ENCODE assay signal across 18 mouse cellular contexts in the genomic region with DNA sequence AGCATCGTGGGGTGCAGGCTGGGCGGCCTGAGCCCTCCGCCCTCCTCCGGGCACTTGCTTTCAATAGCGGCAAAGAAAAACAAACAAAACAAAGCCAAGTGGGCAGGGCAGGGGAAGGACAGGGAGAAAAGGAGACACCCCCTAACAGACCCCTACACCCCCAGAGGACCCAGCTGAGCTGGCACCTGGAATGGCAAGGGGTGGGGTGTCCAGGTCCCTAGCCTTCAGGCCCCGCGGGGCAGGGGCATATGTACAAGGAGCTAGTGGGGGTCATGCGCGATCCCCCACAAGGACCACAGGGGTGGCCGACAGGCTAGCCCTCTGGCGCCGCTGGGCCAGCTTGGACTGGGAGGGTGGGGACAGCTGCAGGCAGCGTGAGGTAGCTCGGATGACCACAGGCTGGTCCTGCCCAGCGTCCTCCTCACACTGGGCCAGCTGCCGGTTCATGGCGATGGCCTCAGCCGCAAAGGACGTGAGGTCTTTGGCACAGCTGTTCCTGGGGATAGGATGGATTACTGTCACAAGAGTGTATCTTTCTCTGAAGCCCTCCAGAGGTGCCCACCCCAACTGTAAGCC. TPM values are rescaled to one million over a fixed set of nuclear protein-coding genes. Genes with fewer than 3 reads are reported as not detected.
DNase-seq lines count a peak whose midpoint lies in the region; ATAC-seq and TF ChIP-seq lines count a peak whose summit lies in the region.
"Had no signal": no experiment of that assay in that cellular context is flagged by ENCODE, and none has a peak within 500 bp of the region (broad histone marks: within the 10 kb centered on the region; RNA-seq: fewer than 3 reads in every experiment).

No protein-coding gene starts in this region.

- no peak overlapping the region for H3K4me3 ChIP-seq in heart, embryonic 15.5 days
- no peak overlapping the region for H3K4me3 ChIP-seq in C2C12 (ENCODE audit: insufficient read depth, poor library complexity, severe bottlenecking)
- no peak overlapping the region for H3K4me3 ChIP-seq in brown adipose tissue, adult 24 weeks (ENCODE audit: insufficient read depth, low read depth, low read length)
- no peak overlapping the region for H3K4me3 ChIP-seq in limb, embryonic 10.5 days
- H3K4me3 ChIP-seq in neural tube, embryonic 15.5 days (replicated peaks) = no peak overlapping the region
- H3K4me3 ChIP-seq: kidney, embryonic 15.5 days; layer of hippocampus, adult 2 months; left cerebral cortex, adult 2 months; limb, embryonic 13.5 days; midbrain, embryonic 12.5 days had no signal

- no peak for DNase-seq in heart, adult 8-10 months (ENCODE audit: low spot score)
- no peak for DNase-seq in limb, embryonic 10.5 days (ENCODE audit: low spot score)
- no peak for DNase-seq in frontal cortex, postnatal 14 days (ENCODE audit: low spot score in 2 of 2)
- no peak for DNase-seq in frontal cortex, postnatal 36 days (ENCODE audit: low spot score in 2 of 2)
- DNase-seq: adrenal gland, postnatal 10 days; heart, postnatal 14 days; lung, postnatal 10 days; thymus, postnatal 25 days had no signal

- H3K9me3 ChIP-seq in heart, embryonic 15.5 days (replicated peaks) = no peaks in the 10 kb centered on the region
- no peaks in the 10 kb centered on the region for H3K9me3 ChIP-seq in limb, embryonic 10.5 days (replicated peaks)
- no peaks in the 10 kb centered on the region for H3K9me3 ChIP-seq in neural tube, embryonic 15.5 days (replicated peaks)
- H3K9me3 ChIP-seq: kidney, embryonic 15.5 days; limb, embryonic 13.5 days; midbrain, embryonic 12.5 days had no signal

- H3K27ac ChIP-seq in heart, embryonic 15.5 days = peak overlapping the region; percentile 95
- H3K27ac ChIP-seq in brown adipose tissue, adult 24 weeks (replicated peaks; ENCODE audit: low read depth, low read length) = 0 out of 2 replicates have a peak overlapping the region, but pooled peaks have one; percentile 4
- peak overlapping the region; percentile 27; the same call in 1 of the 2 replicates for H3K27ac ChIP-seq in limb, embryonic 10.5 days
- no peak overlapping the region for H3K27ac ChIP-seq in neural tube, embryonic 15.5 days (replicated peaks)
- H3K27ac ChIP-seq: left cerebral cortex, adult 2 months; midbrain, embryonic 12.5 days had no signal

- peaks cover 56% of the 10 kb centered on the region for H3K36me3 ChIP-seq in heart, embryonic 15.5 days
- H3K36me3 ChIP-seq in C2C12 (ENCODE audit: control insufficient read depth, insufficient read depth) = peaks cover 57% of the 10 kb centered on the region
- peaks cover 67% of the 10 kb centered on the region for H3K36me3 ChIP-seq in limb, embryonic 10.5 days
- H3K36me3 ChIP-seq in neural tube, embryonic 15.5 days = peaks cover 66% of the 10 kb centered on the region

- 0 out of 2 replicates have a peak overlapping the region, but pooled peaks have one; percentile 13 for H3K9ac ChIP-seq in heart, embryonic 15.5 days
- H3K9ac ChIP-seq in neural tube, embryonic 15.5 days (replicated peaks) = no peak overlapping the region
- H3K9ac ChIP-seq: kidney, embryonic 15.5 days; midbrain, embryonic 12.5 days had no signal

- H3ac ChIP-seq in C2C12 (ENCODE audit: control insufficient read depth, insufficient read length, low read depth) = no peak overlapping the region

- H3K4me2 ChIP-seq in heart, embryonic 15.5 days = no peak overlapping the region
- H3K4me2 ChIP-seq in neural tube, embryonic 15.5 days = no peak overlapping the region
- H3K4me2 ChIP-seq: kidney, embryonic 15.5 days; limb, embryonic 13.5 days; midbrain, embryonic 12.5 days had no signal

- no peak for TF ChIP-seq CTCF in C2C12 (IDR thresholded peaks at IDR 0.05; ENCODE audit: control insufficient read depth, insufficient read depth, insufficient read length)

- H3K27me3 ChIP-seq in heart, embryonic 15.5 days = no peaks in the 10 kb centered on the region
- H3K27me3 ChIP-seq in C2C12 (ENCODE audit: control insufficient read depth, insufficient read depth, insufficient read length) = no peaks in the 10 kb centered on the region
- no peaks in the 10 kb centered on the region for H3K27me3 ChIP-seq in limb, embryonic 10.5 days (ENCODE audit: low read depth, poor library complexity, severe bottlenecking)
- no peaks in the 10 kb centered on the region for H3K27me3 ChIP-seq in neural tube, embryonic 15.5 days (replicated peaks)
- H3K27me3 ChIP-seq: kidney, embryonic 15.5 days; limb, embryonic 13.5 days; midbrain, embryonic 12.5 days had no signal

- peaks cover 57% of the 10 kb centered on the region for H3K4me1 ChIP-seq in heart, embryonic 15.5 days (replicated peaks)
- peaks cover 40% of the 10 kb centered on the region for H3K4me1 ChIP-seq in brown adipose tissue, adult 24 weeks (ENCODE audit: control insufficient read depth, insufficient read depth, insufficient read length, low read length)
- H3K4me1 ChIP-seq in limb, embryonic 10.5 days = peaks cover 50% of the 10 kb centered on the region
- peaks cover 35% of the 10 kb centered on the region for H3K4me1 ChIP-seq in neural tube, embryonic 15.5 days

- peaks cover 2% of the 10 kb centered on the region for H3K79me3 ChIP-seq in C2C12 (ENCODE audit: low read depth)

- WGBS in heart, embryonic 15.5 days = 77% methylated on average over 19 of the region's 19 CpGs
- WGBS in limb, embryonic 10.5 days = 87% methylated on average over 19 of the region's 19 CpGs
- 86% methylated on average over 19 of the region's 19 CpGs for WGBS in neural tube, embryonic 15.5 days

- peaks cover 10% of the 10 kb centered on the region for H3K79me2 ChIP-seq in C2C12 (ENCODE audit: control insufficient read depth, insufficient read depth)

- no peak for ATAC-seq in heart, embryonic 15.5 days (replicated peaks; ENCODE audit: insufficient number of reproducible peaks, insufficient read depth, low FRiP score, low read depth)
- ATAC-seq in neural tube, embryonic 15.5 days (ENCODE audit: low FRiP score) = no peak
- ATAC-seq: CD4-positive, CD25-positive, alpha-beta regulatory T cell, adult 4 months had no signal

TF ChIP-seq in C2C12, 6 proteins besides CTCF, POLR2A, EP300 and RAD21:
- TF ChIP-seq MAX (IDR thresholded peaks at IDR 0.05) (no peak), MYOD1 (IDR thresholded peaks at IDR 0.05; ENCODE audit: control insufficient read depth, insufficient read length, low read depth) (peak; percentile 50)

RNA-seq across cellular contexts. Expression of gene Btbd2, which starts 10.1 kb away (rescaled TPM):
- 45.4 and 64.8 TPM in 2 replicates for polyA plus RNA-seq in heart, embryonic 15.5 days (2015; fragmentation: Nextera tagmentation; extraction: Ambion mirVana)
- total RNA-seq in heart, adult 8-10 months (2022) = 10 to 100 TPM; 44.0 to 52.5 (median 48.5) TPM
- polyA plus RNA-seq in C2C12 (2012; fragmentation: generic; extraction: Trizol) = 53.8 TPM
- polyA plus RNA-seq in brown adipose tissue, adult 24 weeks (2012; ENCODE audit: insufficient read depth, insufficient read length, missing spikeins) = 20.6 and 33.9 TPM in 2 replicates
- polyA plus RNA-seq in limb, embryonic 10.5 days (2016; fragmentation: Nextera tagmentation; extraction: Ambion mirVana) = 84.9 and 98.6 TPM in 2 replicates
- 91.9 and 92.1 TPM in 2 replicates for polyA plus RNA-seq in neural tube, embryonic 15.5 days (2015; fragmentation: Nextera tagmentation; extraction: Ambion mirVana)

RNA-seq across cellular contexts. Expression of gene Mknk2, which starts 11.0 kb away (rescaled TPM):
- polyA plus RNA-seq in heart, embryonic 15.5 days (2015; fragmentation: Nextera tagmentation; extraction: Ambion mirVana) = 70.8 and 99.5 TPM in 2 replicates
- total RNA-seq in heart, adult 8-10 months (2022) = 100 to 1,000 TPM; 197 to 243 (median 216) TPM
- polyA plus RNA-seq in C2C12 (2012; fragmentation: generic; extraction: Trizol) = 61.4 TPM
- 313 and 519 TPM in 2 replicates for polyA plus RNA-seq in brown adipose tissue, adult 24 weeks (2012; ENCODE audit: insufficient read depth, insufficient read length, missing spikeins)
- polyA plus RNA-seq in limb, embryonic 10.5 days (2016; fragmentation: Nextera tagmentation; extraction: Ambion mirVana) = 137 and 153 TPM in 2 replicates
- 56.2 and 70.3 TPM in 2 replicates for polyA plus RNA-seq in neural tube, embryonic 15.5 days (2015; fragmentation: Nextera tagmentation; extraction: Ambion mirVana)

RNA-seq across cellular contexts. Expression of gene Mob3a, which starts 34.9 kb away (rescaled TPM):
- 22.1 and 33.6 TPM in 2 replicates for polyA plus RNA-seq in heart, embryonic 15.5 days (2015; fragmentation: Nextera tagmentation; extraction: Ambion mirVana)
- total RNA-seq in heart, adult 8-10 months (2022) = 1 to 10 TPM; 3.8 to 6.0 (median 5.4) TPM
- polyA plus RNA-seq in C2C12 (2012; fragmentation: generic; extraction: Trizol) = 34.2 TPM
- polyA plus RNA-seq in brown adipose tissue, adult 24 weeks (2012; ENCODE audit: insufficient read depth, insufficient read length, missing spikeins) = 5.2 and 12.0 TPM in 2 replicates
- polyA plus RNA-seq in limb, embryonic 10.5 days (2016; fragmentation: Nextera tagmentation; extraction: Ambion mirVana) = 48.2 and 54.7 TPM in 2 replicates
- polyA plus RNA-seq in neural tube, embryonic 15.5 days (2015; fragmentation: Nextera tagmentation; extraction: Ambion mirVana) = 53.0 and 58.8 TPM in 2 replicates

RNA-seq across cellular contexts. Expression of gene Izumo4, which starts 35.1 kb away (rescaled TPM):
- 10.4 and 14.6 TPM in 2 replicates for polyA plus RNA-seq in heart, embryonic 15.5 days (2015; fragmentation: Nextera tagmentation; extraction: Ambion mirVana)
- total RNA-seq in heart, adult 8-10 months (2022) = 1 to 10 TPM; 2.2 to 5.3 (median 3.6) TPM
- 0.43 TPM for polyA plus RNA-seq in C2C12 (2012; fragmentation: generic; extraction: Trizol)
- 2.5 and 5.0 TPM in 2 replicates for polyA plus RNA-seq in brown adipose tissue, adult 24 weeks (2012; ENCODE audit: insufficient read depth, insufficient read length, missing spikeins)
- 8.6 and 10.8 TPM in 2 replicates for polyA plus RNA-seq in limb, embryonic 10.5 days (2016; fragmentation: Nextera tagmentation; extraction: Ambion mirVana)
- polyA plus RNA-seq in neural tube, embryonic 15.5 days (2015; fragmentation: Nextera tagmentation; extraction: Ambion mirVana) = 43.3 and 46.8 TPM in 2 replicates

RNA-seq across cellular contexts. Expression of gene Csnk1g2, which starts 44.3 kb away (rescaled TPM):
- polyA plus RNA-seq in heart, embryonic 15.5 days (2015; fragmentation: Nextera tagmentation; extraction: Ambion mirVana) = 78.2 and 112 TPM in 2 replicates
- total RNA-seq in heart, adult 8-10 months (2022) = 100 to 1,000 TPM; 119 to 132 (median 122) TPM
- polyA plus RNA-seq in C2C12 (2012; fragmentation: generic; extraction: Trizol) = 165 TPM
- polyA plus RNA-seq in brown adipose tissue, adult 24 weeks (2012; ENCODE audit: insufficient read depth, insufficient read length, missing spikeins) = 50.9 and 67.7 TPM in 2 replicates
- 237 and 255 TPM in 2 replicates for polyA plus RNA-seq in limb, embryonic 10.5 days (2016; fragmentation: Nextera tagmentation; extraction: Ambion mirVana)
- 106 and 118 TPM in 2 replicates for polyA plus RNA-seq in neural tube, embryonic 15.5 days (2015; fragmentation: Nextera tagmentation; extraction: Ambion mirVana)
